Mouse (Mus musculus): Measurements from ENCODE around the gene Htr1f. TPM values are rescaled to one million over a fixed set of nuclear protein-coding genes. Genes with fewer than 3 reads are reported as not detected.
A peak's percentile ranks its signal among the peaks of the same experiment; 100 is the strongest.
"Not testable (repeated sequence)": the region's sequence is repeated elsewhere in the genome, so short reads cannot be mapped to it uniquely, and the experiment has no call there.

Htr1f gene
- not detected for total RNA-seq (2021)
- long read RNA-seq, experiment 1 = 0 reads
- long read RNA-seq, experiment 2 = 0 reads

DNA sequence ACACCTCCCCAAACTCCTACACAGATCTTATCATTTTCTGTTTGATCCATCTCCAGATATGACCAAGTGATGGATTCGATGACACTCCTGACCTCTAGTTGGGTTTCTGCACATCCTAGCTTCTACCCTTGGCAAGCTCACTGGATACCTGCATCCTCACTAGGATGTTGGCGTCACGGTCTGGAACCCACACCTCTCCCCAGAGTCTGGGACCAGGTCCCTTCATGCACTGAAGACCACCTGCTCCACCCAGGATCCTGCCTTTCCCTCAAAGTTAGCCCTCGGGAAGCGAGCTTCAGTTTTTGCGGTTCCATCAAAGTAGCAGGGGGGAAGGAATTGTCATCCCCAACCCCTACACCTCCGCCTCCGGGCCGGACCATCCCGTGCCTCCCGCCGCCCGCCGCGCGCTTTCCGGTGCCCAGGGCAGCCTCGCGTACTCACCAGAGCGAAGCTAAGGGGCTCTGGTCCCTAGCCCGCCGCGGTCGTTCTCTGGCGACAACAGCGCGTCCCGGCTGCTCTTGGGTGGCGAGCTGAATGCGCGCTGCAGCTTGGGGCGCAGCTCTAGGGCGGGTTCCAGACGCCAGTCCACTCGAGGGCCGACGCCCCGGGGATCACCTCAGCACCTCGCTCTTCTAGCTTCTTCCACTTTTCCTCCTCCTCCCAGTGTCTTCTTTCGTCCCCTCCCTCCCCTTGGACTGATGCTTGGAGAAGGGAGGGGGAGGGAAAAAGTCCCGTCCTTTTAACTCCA, at the start of gene Htr1f:
Htr1f (minus strand) TSS at position 671 of the 748 bp plus-strand sequence.
- intact Hi-C loops (cut with DNase I) = no loop called here
- no peak for DNase-seq

DNA sequence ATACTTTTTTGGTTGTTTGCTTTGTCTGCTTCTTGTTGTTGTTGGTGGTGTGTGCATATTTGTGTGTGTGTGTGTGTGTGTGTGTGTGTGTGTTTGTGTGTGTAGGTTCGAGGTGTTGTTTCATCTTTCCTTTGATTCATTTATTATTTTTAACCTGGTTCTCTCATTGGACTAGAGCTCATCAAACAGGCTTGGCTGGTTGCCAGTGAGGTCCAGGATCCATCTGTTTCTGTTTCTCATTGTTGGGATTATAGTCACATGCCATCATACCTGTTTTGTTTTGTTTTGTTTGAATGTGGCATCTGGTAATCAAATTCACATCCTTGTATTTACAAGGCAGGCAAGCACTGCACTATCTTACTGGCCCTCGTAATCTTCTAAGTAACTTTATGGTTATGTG, 34.1 kb upstream of the Htr1f start:
- peak in 1 of 2 experiments; percentile 6 for DNase-seq
- intact Hi-C loops (cut with DNase I) = no loop called here

DNA sequence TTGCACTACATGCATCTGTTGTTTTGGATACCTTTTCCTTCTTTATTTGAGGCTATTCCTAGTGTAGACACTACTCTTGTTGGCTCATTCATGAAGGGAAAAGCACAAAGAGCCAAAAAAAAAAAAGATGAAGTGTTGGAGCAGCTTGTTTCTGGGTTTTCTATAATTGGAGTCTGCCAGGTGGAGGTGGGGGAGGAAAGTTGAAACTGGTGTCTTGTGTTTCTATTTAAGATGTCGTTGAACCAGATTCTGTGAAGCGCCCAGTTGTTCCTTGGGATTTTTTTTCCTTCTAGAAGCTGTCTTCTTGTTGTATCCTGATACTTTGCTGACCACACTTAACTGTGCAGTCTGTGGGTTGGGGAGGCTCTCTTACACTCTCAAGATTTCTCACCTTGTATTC, 23.7 kb upstream of the Htr1f start:
- intact Hi-C loops (cut with DNase I) = no loop called here
- no peak for DNase-seq

DNA sequence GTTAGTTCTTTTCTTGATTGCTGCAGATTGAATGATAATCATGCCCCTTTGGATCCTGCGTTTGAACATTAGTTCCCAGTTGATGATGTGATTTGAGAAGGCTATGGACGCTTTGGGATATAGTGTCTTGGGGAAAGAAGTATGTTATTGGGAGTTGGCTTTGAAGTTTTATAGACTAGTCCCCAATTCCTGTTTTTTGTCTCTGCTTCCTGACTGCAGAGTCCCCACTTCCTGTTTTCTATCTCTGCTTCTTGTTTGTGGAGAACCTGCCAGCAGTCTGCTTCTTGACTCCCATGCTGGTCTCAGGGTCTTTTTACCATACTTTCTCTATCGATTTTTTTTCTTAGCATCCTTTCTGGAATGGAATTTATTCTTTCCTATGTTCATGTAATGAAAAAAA, 22.2 kb upstream of the Htr1f start:
- no peak for DNase-seq
- intact Hi-C loops (cut with DNase I) = no loop called here

DNA sequence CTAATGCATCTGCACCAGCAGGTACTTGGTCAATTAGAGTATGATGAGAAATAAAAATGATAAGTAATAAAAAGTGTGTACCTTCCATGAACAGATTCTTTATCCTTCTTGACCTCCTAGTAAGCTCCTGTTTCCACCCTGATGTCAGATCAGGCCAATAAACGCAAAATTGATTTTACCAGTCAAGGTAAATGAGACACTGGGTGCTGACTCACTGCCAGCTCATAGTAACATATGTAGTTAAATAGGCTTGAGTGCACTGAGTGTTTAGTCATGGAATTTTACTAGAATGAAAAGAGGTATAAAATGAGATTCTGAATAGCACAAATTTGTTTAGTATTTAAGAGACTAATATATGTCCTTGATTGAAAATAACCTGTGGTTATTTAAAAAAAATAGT, 6.6 kb upstream of the Htr1f start:
- intact Hi-C loops (cut with DNase I) = no loop called here
- DNase-seq = no peak

DNA sequence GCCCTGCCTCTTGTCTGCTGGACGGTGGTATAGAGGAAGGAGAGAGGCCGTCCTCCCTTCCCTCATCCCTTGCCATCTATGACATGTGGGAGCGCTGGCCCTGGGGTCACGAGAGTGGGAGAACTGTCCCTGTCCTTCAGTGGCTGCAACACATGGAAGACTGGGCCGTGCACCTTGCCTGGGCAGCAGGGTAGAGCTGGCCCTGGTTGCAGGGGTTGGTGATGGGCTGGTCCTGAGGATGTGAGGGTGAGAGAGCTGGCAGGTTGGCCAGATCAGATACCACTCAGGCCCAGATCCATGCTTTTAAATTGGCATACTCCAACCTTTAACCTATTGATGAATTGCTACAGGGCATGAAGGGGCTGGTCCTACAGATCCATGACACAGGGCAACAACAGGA, 12.1 kb downstream of the Htr1f start:
- intact Hi-C loops (cut with DNase I) = no loop called here
- DNase-seq = no peak

DNA sequence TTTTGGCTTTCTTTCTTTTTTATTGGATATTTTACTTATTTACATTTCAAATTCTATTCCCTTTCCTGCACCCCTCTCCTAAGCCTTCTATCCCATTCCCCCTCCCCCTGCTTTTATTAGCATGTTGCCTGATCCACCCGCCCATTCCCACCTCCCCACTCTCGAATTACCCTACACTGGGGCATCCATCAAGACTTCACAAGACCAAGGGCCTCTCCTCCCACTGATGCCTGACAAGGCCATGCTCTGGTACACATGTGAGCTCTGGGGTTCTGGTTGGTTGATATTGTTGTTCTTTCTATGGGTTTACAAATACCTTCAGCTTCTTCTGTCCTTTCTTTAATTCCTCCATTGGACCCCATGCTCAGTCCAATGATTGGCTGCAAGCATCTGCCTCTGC, 22.2 kb downstream of the Htr1f start:
- DNase-seq = no peak
- intact Hi-C loops (cut with DNase I) = no loop called here

DNA sequence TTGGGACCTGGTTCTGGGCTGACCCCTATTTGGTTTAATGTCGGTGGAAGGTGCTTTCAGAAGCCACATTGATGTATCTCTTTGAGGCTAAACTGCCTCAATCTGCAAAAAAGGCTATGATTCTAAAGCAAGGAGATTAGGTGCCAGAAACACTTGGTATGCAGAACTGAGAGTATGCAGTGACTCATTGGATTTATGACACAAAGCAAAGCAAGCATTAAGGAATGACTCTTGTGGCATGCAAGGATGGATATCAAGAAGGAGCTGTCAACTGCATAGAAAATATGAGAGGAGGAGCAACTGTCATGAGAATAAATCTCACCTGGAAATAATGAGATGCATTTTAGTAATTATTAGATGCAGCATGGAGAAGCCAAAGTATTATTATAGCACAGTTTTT, 35.8 kb downstream of the Htr1f start:
- DNase-seq = no peak
- intact Hi-C loops (cut with DNase I) = no loop called here

DNA sequence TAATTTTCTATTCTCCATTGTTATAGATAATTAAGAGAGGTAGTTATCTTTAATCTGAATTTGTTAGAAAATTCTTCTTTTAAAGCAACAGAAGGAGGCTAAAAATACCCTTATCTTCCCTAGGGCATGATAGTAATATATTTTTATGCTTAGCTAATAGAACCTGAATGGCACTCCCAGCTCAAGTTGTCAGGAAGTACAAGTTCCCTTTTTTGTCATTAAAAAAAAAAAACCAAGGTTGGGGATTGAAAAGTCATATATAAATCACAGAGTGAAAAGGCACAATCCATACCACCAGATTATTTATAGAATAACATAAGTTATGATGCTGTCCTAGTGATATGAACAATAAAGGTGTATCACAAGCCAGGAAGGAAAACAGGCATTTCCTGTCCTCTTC, 39.4 kb downstream of the Htr1f start:
- intact Hi-C loops (cut with DNase I) = no loop called here
- DNase-seq = no peak

DNA sequence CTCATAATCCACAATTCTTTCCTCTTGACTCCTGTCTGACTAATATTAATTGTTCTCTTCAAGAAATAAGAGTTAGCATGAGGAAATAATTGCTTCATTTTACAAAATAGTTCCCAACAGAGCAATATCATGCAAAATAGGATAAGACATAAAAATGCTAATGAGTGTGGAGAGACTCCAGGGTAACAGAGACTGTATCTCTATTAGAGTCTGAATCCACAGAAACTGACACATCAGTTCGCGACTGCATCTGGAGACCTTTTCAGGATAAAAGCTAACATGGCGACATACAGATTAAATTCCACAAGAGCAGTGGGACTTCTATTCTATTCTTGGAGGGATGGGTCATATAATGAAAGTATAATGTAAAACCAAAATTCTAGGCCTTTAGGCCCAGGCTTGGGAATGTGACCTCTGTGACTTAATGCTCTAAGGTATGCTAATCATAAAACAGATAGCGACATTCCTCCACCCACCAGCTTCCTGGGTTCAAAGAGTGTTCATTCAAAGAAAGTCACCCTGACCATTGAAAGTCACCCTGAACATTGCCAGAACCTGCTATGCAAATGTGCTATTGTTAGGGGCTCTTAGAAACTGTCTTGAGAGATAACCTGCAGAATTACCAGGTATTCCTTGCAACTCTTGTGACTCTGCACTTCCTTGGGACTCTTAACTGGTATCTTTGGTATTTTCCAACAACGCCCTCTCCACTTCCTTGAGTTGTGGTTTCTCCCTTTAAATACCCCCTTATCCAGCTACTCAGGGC, 67.8 kb downstream of the Htr1f start:
- DNase-seq; intact Hi-C loops (cut with DNase I): not testable (repeated sequence)

DNA sequence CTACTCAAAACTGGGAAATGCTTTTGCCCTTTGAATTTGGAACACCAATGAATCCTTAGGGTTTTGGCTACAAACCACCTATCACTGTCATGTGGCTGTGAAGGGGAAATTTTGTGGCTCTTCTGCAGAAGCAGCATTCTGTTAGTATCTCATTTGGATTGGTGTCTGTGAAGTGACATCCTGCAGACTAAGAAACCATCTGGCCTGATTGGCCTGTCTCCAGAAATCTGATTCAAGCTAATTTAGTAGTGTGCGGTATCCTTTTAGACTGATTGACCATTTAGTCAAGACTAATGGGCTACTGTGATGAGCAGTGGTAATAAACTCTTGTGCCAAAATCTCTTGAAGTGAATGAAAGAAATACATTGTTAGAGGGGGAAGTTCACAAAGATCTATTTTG, 76.0 kb downstream of the Htr1f start:
- no peak for DNase-seq
- intact Hi-C loops (cut with DNase I) = no loop called here

DNA sequence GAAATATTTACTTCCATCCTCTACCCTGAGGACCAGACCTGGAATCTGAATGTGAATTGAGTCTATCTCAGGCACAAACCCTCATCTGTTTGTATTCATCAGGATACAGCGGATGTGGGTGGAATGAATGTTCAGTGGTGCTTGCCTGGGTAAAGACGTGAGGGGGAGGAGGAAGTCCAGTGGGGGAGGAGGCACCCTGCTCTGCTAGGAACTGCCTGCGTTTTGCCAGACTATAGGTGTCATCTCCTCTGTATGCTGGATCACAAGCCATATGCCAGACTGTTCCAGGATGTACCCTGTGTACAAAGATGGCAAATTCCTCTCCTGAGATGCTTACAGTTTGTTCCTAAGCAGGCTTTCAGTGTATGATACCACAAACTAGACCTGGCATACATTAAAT, 83.3 kb downstream of the Htr1f start:
- DNase-seq = no peak
- intact Hi-C loops (cut with DNase I) = no loop called here

DNA sequence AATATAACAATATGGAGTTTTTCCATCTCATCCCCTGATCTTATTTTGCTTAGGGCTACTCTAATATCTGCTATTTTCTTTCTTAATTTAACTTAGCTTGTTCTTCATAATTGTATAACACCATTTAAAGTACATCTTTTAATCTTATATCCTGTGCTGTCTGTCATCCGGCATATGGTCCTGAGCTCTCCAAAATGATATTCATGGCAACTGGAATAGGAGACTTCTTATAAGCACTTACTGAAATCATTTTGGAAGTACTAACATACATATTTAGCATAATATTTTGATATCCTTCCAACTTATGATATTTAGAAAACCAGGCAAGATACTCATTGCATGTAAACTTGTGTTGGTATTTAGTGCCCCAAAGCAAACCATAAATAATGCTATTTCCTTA, 86.9 kb downstream of the Htr1f start:
- no peak for DNase-seq
- intact Hi-C loops (cut with DNase I) = no loop called here

DNA sequence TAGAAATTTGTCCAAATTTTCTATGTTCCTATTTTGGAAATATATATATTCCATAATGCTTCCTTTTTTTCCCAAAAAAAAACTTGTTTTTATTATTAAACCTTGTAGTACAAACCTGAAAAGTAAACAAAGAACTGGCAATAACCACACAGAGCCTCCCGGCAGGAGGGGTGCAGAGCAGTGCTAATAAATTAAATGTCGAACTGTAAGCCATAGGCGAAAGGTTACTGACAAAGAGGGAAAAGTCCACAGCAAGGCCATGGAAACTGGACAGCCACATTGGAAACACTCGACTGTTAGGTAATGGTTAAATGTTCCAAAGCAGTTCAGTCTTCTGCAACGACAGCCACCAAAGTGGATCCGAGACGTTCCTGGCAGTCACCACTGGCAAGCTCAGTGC, 87.5 kb downstream of the Htr1f start:
- intact Hi-C loops (cut with DNase I) = no loop called here
- no peak for DNase-seq

DNA sequence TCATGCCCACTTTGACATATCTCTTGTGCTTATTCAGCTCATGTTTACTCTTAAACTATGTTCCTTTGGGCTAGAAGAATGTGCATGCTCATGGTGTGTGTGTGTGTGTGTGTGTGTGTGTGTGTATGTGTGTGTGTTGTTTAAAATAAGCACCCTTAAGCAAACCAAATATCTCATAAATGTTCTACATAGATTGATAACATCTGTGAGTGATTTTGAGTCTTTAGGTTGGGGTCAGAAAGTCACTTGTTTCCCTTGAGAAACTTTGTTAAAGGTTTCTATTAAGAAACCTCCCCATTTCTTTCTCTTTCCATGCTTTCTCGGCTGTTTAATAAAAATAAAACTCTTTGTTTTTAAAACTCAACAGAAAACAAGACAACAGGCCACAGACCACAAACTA, 88.1 kb downstream of the Htr1f start:
- no peak for DNase-seq
- intact Hi-C loops (cut with DNase I) = no loop called here

DNA sequence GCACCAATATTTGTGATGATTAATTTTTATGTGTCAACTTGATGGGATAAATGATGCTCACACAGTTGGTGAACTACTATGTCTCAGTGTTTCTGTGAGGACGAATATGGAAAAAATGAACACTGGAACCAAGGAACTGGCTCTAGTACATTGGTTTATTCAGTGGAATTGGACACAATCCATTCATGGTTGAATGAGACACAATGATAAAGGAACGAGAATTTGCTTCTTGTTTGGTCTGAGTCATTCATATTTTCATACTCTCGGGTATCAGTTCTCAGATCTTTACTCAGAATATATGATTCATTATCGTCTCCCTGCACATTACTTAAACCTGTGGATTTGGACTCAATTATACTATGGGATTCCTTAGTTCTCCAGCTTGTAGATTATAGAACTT, 90.4 kb downstream of the Htr1f start:
- DNase-seq = no peak
- intact Hi-C loops (cut with DNase I) = no loop called here

DNA sequence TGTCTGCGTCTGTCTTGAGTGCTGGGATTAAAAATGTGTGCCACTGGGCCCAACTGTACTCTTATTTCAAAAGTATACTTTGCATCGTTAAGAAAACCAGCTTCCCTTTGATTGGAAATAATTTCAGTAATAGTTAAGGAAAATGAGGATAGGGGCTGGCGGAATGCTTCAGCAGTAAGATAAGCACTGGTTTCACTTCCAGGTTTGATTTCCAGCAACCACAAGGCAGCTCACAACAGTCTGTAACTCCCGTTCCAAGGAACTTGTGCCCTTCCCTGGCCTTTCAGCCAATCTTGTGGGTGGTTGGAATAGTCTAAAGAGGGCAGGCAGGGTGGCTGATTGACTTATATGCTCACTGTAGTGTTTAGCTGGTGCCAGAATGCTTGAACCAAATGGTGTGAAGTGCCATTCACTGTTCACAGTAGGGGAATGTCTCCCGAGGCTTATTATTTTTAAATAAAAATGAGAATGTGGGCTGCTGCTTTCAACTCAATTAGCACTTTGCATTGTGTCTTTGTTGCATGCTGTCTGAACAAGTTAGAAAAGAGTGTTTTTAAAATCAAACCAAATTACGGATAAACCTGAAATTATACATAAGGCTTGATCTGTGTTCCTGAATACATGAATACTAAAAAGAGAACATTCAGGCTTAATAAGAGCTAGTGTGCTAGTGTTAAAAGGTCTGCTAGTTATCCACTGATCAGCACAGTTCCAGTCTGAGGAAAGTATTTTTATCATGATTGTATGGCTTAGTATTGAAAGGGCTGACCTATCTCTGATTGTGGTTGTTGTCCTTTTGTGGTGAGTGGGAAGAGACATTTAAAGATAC, 103.4 kb downstream of the Htr1f start:
- no peak for DNase-seq
- intact Hi-C loops (cut with DNase I) = no loop called here

DNA sequence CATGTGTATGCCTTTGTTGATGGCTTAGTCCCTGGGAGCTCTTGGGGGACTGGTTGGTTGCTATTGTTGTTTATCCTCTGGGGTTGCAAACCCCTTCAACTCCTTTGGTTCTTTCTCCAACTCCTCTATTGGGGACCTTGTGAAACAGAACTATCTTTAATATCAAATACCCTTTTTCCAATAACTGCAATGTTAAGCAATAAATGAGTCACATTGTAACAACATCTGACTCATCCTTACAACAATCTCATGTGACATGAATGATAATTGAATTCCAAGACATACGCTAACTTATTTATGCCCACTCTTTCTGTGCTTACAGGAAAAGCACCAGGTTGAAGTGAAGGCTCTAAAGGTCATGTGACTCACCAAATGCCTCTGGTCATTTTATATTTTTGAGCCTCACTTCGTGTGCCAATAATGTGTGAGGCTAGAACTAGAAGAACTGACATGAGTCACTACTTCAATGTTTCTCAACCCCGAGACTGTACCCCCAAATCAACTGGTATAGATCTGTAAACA, 116.3 kb downstream of the Htr1f start:
- no peak for DNase-seq
- intact Hi-C loops (cut with DNase I) = no loop called here

DNA sequence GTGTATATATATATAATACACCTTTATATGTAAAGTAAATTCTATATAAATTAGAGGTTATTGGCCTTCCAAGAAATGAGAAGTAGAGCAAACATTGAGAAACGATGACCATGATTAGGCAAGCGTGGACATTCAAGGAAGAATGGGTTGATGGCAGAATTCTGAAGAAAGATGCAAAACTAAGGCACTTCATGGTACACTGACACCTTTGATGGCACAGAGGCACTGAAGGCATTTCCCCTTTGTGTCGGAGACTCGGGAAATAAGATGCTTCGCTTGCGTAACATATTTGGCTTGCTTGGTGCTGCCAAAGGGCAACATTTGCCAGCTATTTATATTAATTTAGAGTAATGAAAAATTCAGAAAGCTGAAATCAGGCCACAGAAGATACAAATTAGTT, 118.1 kb downstream of the Htr1f start:
- intact Hi-C loops (cut with DNase I) = no loop called here

DNA sequence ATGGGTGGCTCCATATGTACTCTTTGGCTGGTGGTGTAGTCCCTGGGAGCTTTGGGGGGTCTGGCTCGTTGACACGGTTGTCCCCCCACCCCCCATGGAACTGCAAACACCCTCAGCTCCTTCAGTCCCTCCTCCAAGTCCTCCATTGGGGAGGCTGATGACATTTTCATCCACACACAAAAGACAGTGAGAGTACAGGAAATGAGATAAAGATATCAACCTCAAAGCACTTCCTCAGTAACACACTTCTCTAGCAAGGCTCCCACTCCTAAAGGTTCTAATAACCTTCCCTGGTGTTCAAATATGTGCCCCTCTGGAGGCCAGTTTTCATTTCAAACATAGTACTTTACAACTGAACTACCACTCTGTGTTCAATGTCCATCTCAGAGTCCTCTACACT, 118.6 kb downstream of the Htr1f start:
- intact Hi-C loops (cut with DNase I) = no loop called here
- no peak for DNase-seq

More for the DNA sequence above, 118.1 kb downstream of the Htr1f start:
- DNase-seq = no peak

DNA sequence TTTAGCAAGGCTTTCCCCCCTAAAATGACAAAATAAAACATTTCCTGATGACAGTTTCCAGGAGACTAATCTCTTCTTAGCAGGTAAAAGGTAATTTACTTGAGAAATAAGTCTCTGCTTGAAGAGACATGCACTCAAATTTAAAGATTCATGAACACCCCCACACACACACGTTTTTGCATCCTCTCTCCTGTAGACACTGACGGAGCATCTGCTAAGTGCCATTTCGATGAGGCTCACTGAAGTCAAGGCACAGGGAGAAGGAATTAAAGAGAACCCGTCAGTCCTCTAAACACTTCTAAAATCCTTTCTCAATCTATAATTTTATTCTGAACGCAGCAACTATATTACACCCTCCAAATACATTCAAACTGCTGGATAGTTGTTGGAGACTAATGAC, 131.0 kb downstream of the Htr1f start:
- DNase-seq = no peak
- intact Hi-C loops (cut with DNase I) = no loop called here
